Mouse (Mus musculus) forebrain, embryonic 12.5 days (tissue): ENCODE measurements at regions not wholly inside any gene's neighbourhood (a gene's known extent, or its start where the extent isn't known, plus 50 kb on each side); places are given as distances from the start of the nearest gene placed in this dataset.

Experiments
- ATAC-seq: fragments of 200-750 bp; cut with Nextera tagmentation; 2 replicates; pipeline ENCODE4 v1.8.0; 2017; ENCODE audit warnings: moderate TSS enrichment; ENCODE audit not compliant: low FRiP score
- H3K27ac ChIP-seq: fragments of 300-500 bp; sonication (generic); 2 replicates; pipeline ENCODE4 v1.5.1; 2016; ENCODE audit warnings: mild to moderate bottlenecking
- H3K27me3 ChIP-seq: fragments of 300-500 bp; sonication (generic); 2 replicates; pipeline ENCODE4 v1.6.1; 2016; ENCODE audit warnings: mild to moderate bottlenecking
- H3K36me3 ChIP-seq: fragments of 300-500 bp; sonication (generic); replicated peaks from 2 replicates; pipeline ENCODE4 v1.6.1; 2016; ENCODE audit warnings: mild to moderate bottlenecking
- H3K4me1 ChIP-seq: fragments of 300-500 bp; sonication (generic); 2 replicates; pipeline ENCODE4 v1.6.1; 2016
- H3K4me2 ChIP-seq: fragments of 300-500 bp; sonication (generic); 2 replicates; pipeline ENCODE4 v1.6.1; 2016; ENCODE audit warnings: mild to moderate bottlenecking, moderate library complexity
- H3K4me3 ChIP-seq: fragments of 300-500 bp; sonication (generic); replicated peaks from 2 replicates; pipeline ENCODE4 v1.5.1; 2016; ENCODE audit warnings: mild to moderate bottlenecking
- H3K9ac ChIP-seq: fragments of 300-500 bp; sonication (generic); 2 replicates; pipeline ENCODE4 v1.6.1; 2016; ENCODE audit warnings: mild to moderate bottlenecking
- H3K9me3 ChIP-seq: fragments of 300-500 bp; sonication (generic); 2 replicates; pipeline ENCODE4 v1.6.1; 2016
- WGBS: fragments of 180-500 bp; shearing (Covaris S2); methylation state at CpG from one replicate; pipeline ENCODE4 v1.1.7; 2016; 5-methylcytosine and 5-hydroxymethylcytosine counted together

DNA sequence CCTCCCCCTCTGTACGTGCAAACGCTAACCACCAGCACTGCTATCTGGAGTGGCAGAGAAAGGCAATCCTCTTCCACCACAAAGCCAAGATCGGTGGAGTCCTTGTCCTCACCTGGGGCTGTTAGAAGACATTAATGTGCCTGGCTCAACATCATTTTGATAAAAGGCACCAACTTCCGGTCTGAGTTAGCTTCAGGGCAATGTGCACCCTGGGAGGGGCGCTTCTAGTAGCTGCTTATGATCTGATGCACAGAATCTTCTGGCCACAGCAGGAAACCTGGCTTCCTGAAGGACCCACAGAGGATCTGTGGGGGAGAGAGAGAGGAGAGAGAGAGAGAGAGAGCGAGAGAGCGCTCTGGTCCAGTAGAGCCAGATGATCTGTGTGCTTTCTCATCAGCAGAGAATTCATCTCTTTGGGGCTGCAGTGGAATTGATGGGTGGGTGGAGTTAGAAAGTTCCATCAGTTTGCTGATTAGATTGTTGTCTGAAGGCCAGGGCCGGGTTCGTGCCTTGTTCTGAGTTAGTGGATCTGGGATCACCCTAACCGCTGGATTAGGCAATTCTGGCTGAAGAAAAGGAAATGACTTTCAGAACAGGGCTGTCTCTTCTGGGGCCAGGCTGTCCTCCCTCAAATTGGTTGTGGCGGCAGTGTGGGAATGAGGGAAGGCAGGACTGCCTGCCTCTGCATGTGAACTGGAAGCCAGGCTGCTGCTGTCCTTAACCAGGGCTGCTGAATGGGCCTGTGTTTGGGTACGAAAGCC, 101.3 kb upstream of the Pmepa1 start:
- 76% methylated on average over 10 of the region's 12 CpGs for WGBS
- no peaks in the 10 kb centered on the region for H3K9me3 ChIP-seq
- no peak for ATAC-seq
- no peaks in the 10 kb centered on the region for H3K36me3 ChIP-seq
- H3K4me3 ChIP-seq = no peak overlapping the region
- H3K27ac ChIP-seq = no peak overlapping the region
- H3K9ac ChIP-seq = no peak overlapping the region
- H3K27me3 ChIP-seq = no peaks in the 10 kb centered on the region
- no peak overlapping the region for H3K4me2 ChIP-seq
- H3K4me1 ChIP-seq = 0 out of 2 replicates have a peak, but pooled peaks cover 11% of the 10 kb centered on the region

DNA sequence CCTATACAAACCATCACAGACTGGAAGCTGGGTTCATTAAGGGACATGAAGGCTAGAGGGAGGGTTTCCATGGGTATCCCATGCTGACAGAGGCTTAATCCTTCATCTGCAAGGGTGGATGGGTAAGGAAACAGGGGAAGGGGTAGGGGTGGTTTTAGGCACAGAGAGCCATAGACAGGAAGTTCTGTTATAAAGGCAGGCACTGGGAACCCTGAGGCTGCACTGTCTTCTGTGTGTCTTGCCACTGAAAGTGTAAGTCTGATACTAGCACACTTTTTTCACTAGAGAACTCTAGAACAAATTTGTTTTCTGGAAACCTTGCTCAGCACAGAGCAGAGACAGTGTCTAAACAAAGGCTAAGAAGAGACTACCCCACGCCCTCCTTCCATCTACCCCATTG, 103.4 kb upstream of the Pmepa1 start:
- Histone ChIP-seq H3K4me3 (no peak overlapping the region), H3K36me3 (no peaks in the 10 kb centered on the region), H3K9me3 (no peaks in the 10 kb centered on the region), H3K27me3 (no peaks in the 10 kb centered on the region), H3K27ac (no peak overlapping the region), H3K9ac (no peak overlapping the region), H3K4me1 (0 out of 2 replicates have a peak, but pooled peaks cover 11% of the 10 kb centered on the region), H3K4me2 (no peak overlapping the region)
- 95% methylated on average over 1 of the region's 1 CpGs for WGBS
- ATAC-seq = no peak

DNA sequence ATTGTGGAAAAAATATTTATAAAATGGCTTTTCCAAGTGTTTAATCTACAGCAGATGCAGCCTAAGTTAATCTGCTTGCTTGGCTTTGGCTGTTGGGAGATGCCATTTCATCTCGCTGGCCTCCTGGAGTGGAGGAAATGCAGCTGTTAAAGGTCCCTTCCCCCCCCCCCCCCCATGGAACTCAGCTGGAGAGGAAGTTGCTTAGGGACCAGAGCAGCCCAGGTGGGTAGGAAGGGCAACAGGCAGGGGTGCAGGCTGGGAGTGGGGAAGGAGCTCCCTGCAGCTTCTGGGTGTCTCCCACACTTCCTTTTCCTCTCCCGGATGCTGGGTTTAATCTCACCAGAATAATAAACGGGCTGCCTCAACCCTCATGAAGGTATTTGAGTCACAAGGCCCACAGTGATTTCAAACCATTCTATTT, 104.0 kb upstream of the Pmepa1 start:
- no peaks in the 10 kb centered on the region for H3K36me3 ChIP-seq
- H3K4me3 ChIP-seq = no peak overlapping the region
- H3K27me3 ChIP-seq = no peaks in the 10 kb centered on the region
- H3K9me3 ChIP-seq = no peaks in the 10 kb centered on the region
- H3K4me1 ChIP-seq = 0 out of 2 replicates have a peak, but pooled peaks cover 11% of the 10 kb centered on the region
- no peak overlapping the region for H3K4me2 ChIP-seq
- 71% methylated on average over 3 of the region's 3 CpGs for WGBS
- ATAC-seq = no peak
- no peak overlapping the region for H3K9ac ChIP-seq
- H3K27ac ChIP-seq = no peak overlapping the region

DNA sequence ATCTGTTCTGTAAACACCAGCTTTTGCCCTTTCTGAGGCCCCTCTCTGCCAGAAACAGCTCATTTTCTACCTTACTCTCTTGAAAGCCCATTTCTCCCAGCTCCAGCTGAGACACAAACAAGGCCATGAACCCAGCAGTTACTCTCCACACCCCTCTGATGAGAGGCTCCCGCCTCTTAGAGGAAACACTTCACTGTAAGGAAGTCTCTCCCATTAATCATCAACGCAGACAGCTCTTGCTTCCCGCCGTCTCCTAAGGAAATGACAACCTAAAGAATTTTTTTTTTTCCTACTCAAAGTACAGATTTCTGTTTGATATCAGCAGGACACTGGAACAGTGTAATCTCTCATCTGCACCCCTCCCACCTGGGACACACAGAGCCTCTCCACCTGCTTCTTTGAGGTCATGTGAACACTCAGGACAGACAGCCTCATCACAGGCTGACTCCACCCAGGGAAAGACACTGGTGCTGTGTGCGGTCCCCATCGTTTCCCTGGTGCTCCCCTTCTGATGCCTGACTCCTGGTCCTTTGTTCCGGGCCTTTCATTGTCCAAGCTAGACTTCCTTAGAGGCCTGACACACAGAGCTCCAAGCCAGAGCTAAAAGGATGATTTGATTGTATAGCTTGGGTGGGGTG, 106.0 kb upstream of the Pmepa1 start:
- H3K4me2 ChIP-seq = no peak overlapping the region
- H3K27me3 ChIP-seq = no peaks in the 10 kb centered on the region
- H3K9me3 ChIP-seq = no peaks in the 10 kb centered on the region
- WGBS = 69% methylated on average over 7 of the region's 7 CpGs
- no peak overlapping the region for H3K4me3 ChIP-seq
- no peaks in the 10 kb centered on the region for H3K36me3 ChIP-seq
- 0 out of 2 replicates have a peak, but pooled peaks cover 7% of the 10 kb centered on the region for H3K4me1 ChIP-seq
- ATAC-seq = no peak
- no peak overlapping the region for H3K27ac ChIP-seq
- H3K9ac ChIP-seq = no peak overlapping the region

DNA sequence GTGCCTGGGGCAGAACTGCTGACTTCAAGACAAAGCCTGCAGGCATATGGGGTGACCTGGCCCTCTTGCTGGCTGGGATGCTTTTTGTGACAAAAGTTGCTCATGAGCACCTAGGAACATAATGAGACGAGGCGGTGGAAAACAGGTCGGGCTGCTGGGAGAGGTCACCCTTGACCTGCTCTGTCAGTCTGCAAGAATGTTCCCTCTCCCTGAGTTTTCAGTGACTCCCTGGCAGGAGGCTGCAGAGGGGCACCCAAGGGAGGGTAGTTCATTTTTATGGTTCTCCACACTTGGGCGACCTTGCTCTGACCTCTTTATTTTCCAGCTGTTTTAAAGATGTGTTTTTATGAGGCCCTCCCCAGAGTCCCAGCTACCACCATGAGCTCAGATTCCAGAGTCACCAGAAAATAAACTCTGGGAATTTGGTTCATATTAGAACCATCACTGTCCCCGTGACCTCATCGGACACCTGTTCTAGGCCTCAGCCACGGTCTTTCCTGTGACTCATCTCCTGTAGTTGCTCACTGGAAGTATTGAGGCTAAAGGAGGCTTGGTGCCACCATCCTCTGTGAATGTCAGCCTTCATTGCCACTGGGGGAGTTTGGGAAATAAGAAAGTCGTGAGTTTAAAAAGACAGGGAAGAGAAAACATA, 108.7 kb upstream of the Pmepa1 start:
- no peak overlapping the region for H3K4me3 ChIP-seq
- no peak overlapping the region for H3K4me2 ChIP-seq
- H3K36me3 ChIP-seq = no peaks in the 10 kb centered on the region
- H3K27me3 ChIP-seq = no peaks in the 10 kb centered on the region
- H3K9me3 ChIP-seq = 0 out of 2 replicates have a peak, but pooled peaks cover 5% of the 10 kb centered on the region
- no peak overlapping the region for H3K9ac ChIP-seq
- ATAC-seq = no peak
- no peak overlapping the region for H3K27ac ChIP-seq
- 86% methylated on average over 8 of the region's 8 CpGs for WGBS
- H3K4me1 ChIP-seq = 0 out of 2 replicates have a peak, but pooled peaks cover 2% of the 10 kb centered on the region

DNA sequence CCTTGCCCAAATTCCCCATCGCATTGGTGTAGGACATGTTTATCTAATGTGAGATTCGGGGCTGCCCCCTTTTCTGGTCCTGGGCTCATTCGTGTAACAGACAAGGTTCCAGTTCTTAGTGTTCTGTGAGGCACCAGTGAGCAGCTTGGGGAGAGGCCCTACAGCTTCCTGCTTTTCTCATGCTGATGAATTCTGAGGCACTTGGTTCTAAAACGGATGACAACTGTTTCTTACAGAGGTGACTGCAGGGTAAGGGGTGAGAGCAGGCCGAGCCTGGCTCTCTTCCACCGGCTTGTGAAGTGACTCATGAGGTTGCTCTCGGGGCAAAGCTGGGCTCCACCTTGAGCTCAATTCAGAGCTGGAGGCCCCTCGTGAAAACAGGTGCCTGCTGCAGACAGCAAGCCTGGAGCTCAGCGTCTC, 109.4 kb upstream of the Pmepa1 start:
- 0 out of 2 replicates have a peak, but pooled peaks cover 2% of the 10 kb centered on the region for H3K4me1 ChIP-seq
- ATAC-seq = no peak
- H3K4me3 ChIP-seq = no peak overlapping the region
- no peak overlapping the region for H3K4me2 ChIP-seq
- H3K9ac ChIP-seq = no peak overlapping the region
- 71% methylated on average over 9 of the region's 9 CpGs for WGBS
- 0 out of 2 replicates have a peak, but pooled peaks cover 7% of the 10 kb centered on the region for H3K9me3 ChIP-seq
- H3K36me3 ChIP-seq = no peaks in the 10 kb centered on the region
- H3K27me3 ChIP-seq = no peaks in the 10 kb centered on the region
- H3K27ac ChIP-seq = no peak overlapping the region

DNA sequence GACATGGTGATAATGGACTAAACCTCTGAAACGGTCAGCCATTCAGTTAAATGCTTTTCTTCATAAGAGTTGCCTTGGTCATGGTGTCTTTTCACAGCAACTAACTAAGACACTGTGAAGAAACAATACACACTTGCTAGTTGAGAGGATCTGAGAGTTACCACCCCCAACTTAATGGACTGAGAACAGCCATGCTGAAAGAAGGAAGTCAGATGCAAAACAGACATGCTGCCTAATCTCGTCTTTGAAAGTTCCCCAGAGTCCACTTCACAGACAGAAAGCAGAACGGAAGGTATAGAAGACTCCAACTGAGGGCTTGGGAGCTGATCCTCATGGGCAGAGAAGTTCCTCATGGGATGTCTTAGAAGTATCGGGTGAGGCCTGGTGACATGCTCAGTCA, 111.8 kb upstream of the Pmepa1 start:
- no peak for ATAC-seq
- Histone ChIP-seq H3K27ac (no peak overlapping the region), H3K4me3 (no peak overlapping the region), H3K4me1 (no peaks in the 10 kb centered on the region), H3K9ac (no peak overlapping the region), H3K27me3 (no peaks in the 10 kb centered on the region), H3K4me2 (no peak overlapping the region), H3K9me3 (0 out of 2 replicates have a peak, but pooled peaks cover 12% of the 10 kb centered on the region), H3K36me3 (no peaks in the 10 kb centered on the region)
- WGBS = 72% methylated on average over 4 of the region's 4 CpGs

DNA sequence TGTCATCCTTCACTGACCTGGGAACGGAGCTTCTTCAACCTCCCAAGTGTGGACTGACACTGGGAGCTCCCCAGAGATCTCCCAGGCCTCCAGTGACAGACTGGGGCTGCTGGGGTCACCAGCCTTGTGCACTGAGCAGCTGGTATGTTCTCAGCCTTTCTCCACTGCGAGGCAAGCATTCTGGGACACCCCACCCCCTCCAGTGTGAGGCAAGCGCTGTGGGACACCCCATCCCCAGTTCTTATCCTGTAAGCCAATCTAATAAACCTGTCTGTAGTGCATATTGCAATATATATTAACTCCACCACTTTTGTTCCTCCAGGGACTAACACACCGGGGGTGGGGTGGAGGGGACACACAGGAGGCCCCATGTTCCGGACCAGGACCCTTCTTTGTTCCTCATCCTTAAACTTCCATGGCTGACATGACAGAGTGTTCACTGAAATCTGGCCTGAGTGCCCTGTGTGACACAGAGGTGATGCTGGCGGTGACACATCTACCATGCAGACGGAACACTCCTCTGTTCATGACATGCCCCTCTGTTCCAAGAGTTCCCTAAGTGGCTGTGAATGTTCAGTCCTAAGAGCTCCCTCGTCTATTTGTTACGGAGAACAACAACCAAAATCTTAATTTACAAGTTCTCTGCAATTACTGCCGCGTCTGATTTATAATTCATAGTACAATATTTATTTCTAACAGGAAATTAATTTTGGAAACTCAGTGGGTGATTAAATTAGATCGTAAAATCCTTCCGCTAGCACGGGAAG, 116.4 kb upstream of the Pmepa1 start:
- Histone ChIP-seq H3K4me2 (no peak overlapping the region), H3K4me3 (no peak overlapping the region), H3K36me3 (no peaks in the 10 kb centered on the region), H3K4me1 (peaks cover 6% of the 10 kb centered on the region; the same call in 1 of the 2 replicates), H3K27me3 (no peaks in the 10 kb centered on the region), H3K9ac (no peak overlapping the region), H3K27ac (no peak overlapping the region), H3K9me3 (0 out of 2 replicates have a peak, but pooled peaks cover 13% of the 10 kb centered on the region)
- no peak for ATAC-seq
- WGBS = 89% methylated on average over 14 of the region's 14 CpGs

DNA sequence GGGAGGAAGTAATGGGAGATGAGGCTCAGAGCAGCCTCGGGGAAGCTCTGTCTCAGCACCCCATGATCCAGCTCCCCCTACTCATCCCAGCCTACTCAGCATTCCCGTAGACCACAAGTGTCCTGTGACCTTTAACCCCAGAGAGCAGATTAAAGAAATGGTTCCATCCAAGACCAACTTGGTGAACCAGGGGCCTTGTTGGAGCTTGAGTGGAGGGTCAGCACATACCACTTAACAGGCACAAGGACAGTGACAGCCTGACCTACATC, 116.9 kb upstream of the Pmepa1 start:
- no peak for ATAC-seq
- H3K9ac ChIP-seq = no peak overlapping the region
- H3K9me3 ChIP-seq = 0 out of 2 replicates have a peak, but pooled peaks cover 16% of the 10 kb centered on the region
- 73% methylated on average over 2 of the region's 2 CpGs for WGBS
- H3K4me3 ChIP-seq = no peak overlapping the region
- H3K27me3 ChIP-seq = no peaks in the 10 kb centered on the region
- no peaks in the 10 kb centered on the region for H3K36me3 ChIP-seq
- no peak overlapping the region for H3K4me2 ChIP-seq
- no peak overlapping the region for H3K27ac ChIP-seq
- H3K4me1 ChIP-seq = peaks cover 6% of the 10 kb centered on the region; the same call in 1 of the 2 replicates

DNA sequence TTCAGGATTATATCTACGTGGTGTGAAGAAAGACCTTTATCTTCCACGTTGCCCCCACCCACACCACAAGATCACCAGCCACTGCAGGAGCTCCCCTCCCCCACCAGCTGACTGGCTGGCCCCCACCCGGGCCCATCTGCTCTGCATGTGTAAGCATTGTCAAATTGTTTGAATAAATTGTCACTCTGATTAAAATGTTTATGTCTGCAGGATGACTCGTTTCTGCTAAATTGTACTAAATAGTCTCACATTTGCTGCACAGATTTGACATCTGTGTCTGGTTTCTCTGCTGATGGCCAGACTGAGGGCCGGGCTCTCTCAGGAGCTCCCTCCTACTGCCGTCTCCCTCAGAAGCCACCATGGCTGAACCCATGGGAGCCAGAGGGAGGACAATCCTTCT, 119.2 kb upstream of the Pmepa1 start:
- H3K4me3 ChIP-seq = no peak overlapping the region
- H3K9me3 ChIP-seq = 0 out of 2 replicates have a peak, but pooled peaks cover 11% of the 10 kb centered on the region
- H3K4me2 ChIP-seq = no peak overlapping the region
- no peak overlapping the region for H3K27ac ChIP-seq
- 69% methylated on average over 6 of the region's 6 CpGs for WGBS
- peaks cover 6% of the 10 kb centered on the region; the same call in 1 of the 2 replicates for H3K4me1 ChIP-seq
- H3K36me3 ChIP-seq = no peaks in the 10 kb centered on the region
- ATAC-seq = no peak
- H3K27me3 ChIP-seq = no peaks in the 10 kb centered on the region
- H3K9ac ChIP-seq = no peak overlapping the region

DNA sequence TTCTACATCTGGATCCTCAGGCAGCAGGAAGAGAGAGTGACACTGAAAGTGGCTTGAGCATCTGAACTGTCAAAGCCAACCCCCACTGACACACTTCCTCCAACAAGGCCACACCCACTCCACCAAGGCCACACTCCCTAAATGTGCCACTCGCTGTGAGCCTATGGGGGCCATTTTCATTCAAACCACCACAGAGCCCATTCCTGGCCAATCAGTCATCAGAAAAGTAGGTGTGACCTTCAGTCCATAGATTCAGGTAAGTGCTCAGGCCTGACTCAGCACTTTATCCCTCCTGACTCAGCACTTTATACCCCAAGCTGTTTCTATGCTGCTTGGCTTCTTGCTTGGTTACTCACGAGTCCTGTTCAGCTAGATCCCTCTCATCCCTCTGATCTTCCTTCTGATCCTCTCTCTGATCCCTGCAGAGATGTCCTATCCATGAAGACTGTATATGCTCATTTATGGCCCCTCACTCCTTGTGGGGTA, 121.6 kb upstream of the Pmepa1 start:
- no peak overlapping the region for H3K4me2 ChIP-seq
- ATAC-seq = no peak
- no peak overlapping the region for H3K4me3 ChIP-seq
- H3K9ac ChIP-seq = no peak overlapping the region
- no peaks in the 10 kb centered on the region for H3K27me3 ChIP-seq
- no peaks in the 10 kb centered on the region for H3K36me3 ChIP-seq
- 88% methylated on average over 2 of the region's 2 CpGs for WGBS
- H3K4me1 ChIP-seq = peaks cover 6% of the 10 kb centered on the region; the same call in 1 of the 2 replicates
- H3K9me3 ChIP-seq = 0 out of 2 replicates have a peak, but pooled peaks cover 4% of the 10 kb centered on the region
- no peak overlapping the region for H3K27ac ChIP-seq

DNA sequence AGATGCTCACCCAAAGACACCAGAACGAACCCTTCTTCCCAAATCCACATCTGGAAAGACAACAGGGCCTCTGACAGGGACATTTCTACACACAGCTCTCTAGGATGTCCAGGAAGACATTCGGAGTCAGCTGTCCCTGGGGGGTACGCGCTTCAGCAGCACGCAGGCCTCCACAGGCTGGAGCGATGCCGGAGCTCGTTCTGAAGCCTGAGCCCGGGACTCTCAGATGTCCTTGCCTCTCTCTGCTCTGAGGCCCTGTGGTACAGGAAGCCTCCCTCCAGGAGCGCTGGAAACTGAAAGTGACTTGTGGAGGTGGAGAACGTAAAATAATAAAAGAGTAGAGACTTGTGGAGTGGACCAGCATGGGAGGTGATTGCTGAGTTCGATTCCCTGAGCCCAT, 116.8 kb upstream of the 1700021F07Rik start:
- ATAC-seq = no peak

More for the DNA sequence above, 116.8 kb upstream of the 1700021F07Rik start:
- Histone ChIP-seq H3K9me3 (no peaks in the 10 kb centered on the region), H3K4me2 (no peak overlapping the region), H3K27me3 (0 out of 2 replicates have a peak, but pooled peaks cover 2% of the 10 kb centered on the region), H3K4me3 (no peak overlapping the region), H3K9ac (no peak overlapping the region), H3K27ac (no peak overlapping the region), H3K4me1 (peaks cover 41% of the 10 kb centered on the region), H3K36me3 (no peaks in the 10 kb centered on the region)
- 81% methylated on average over 12 of the region's 12 CpGs for WGBS
